Mouse (Mus musculus) Patski (cell line): ENCODE data around the gene Ces5a. TPM values are rescaled to one million over a fixed set of nuclear protein-coding genes. Genes with fewer than 3 reads are reported as not detected.

Experiments
- ATAC-seq: fragments of 100-300 bp; one replicate; pipeline ENCODE4 v1.8.0; 2021
- CTCF ChIA-PET: fragments of 350-600 bp; sonication (Branson Sonifier 250); formaldehyde crosslinking; loops from one replicate; lab custom pipeline; 2022; ENCODE audit warnings: inconsistent platforms; lab: Charles Lee
- POLR2A ChIA-PET: fragments of 350-600 bp; sonication (Branson Sonifier 250); formaldehyde crosslinking; loops from one replicate; lab custom pipeline; 2022; ENCODE audit warnings: antibody characterized with exemption, inconsistent platforms; lab: Charles Lee
- DNase-seq: peaks from one replicate; pipeline ENCODE4 v3.0.0-alpha.2; 2011; ENCODE audit warnings: low read depth, low spot score
- H3K27me3 ChIP-seq: fragments of 371-371 bp; one replicate; pipeline ENCODE4 v1.5.1; 2021
- CTCF ChIP-seq: fragments of 100-300 bp; IDR thresholded peaks from one replicate; pipeline ENCODE4 v1.5.1; 2021
- in situ Hi-C: fragments of 300-500 bp; cut with MboI; formaldehyde crosslinking; loops from 3 replicates; pipeline ENCODE4 v1.11.1; 2018; ENCODE audit warnings: low pct_unique_long_range_greater_than_20kb, mixed read lengths
- polyA plus RNA-seq: library from polyadenylated mRNA; unstranded; gene quantifications from one replicate; pipeline ENCODE4 v1.2.3, GENCODE M21; 2021

Ces5a gene
- polyA plus RNA-seq = not detected

DNA sequence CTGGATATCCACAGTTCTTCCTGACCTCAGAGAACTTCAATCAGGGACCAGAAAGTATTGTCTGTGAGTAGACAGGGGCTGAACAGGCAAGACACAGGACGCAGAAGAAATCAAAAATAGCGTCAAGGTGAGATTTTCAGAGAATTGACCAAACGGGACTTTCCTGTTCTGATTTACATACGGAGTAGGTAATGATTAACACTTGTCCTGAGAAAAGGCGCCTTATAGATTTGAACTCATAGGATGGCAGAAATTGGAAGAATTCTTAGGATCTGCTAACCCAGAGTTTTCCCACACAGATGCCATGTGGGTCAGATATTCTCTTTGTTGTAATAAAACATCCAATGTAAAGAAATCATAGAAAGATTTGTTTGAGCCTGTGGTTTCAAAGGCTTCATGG, at the start of gene Ces5a:
TSS of gene Ces5a (minus strand) at position 101 of the 400 bp plus-strand sequence.
- CTCF ChIA-PET = no interaction called here
- H3K27me3 ChIP-seq = no peaks in the 10 kb centered on the region
- POLR2A ChIA-PET = no interaction called here
- in situ Hi-C loops = no loop called here
- ATAC-seq = no peak
- no peak for TF ChIP-seq CTCF
- DNase-seq = no peak

GRCm38 (mm10) chr8:93572841-93573240, 37.2 kb upstream of the Ces5a start:
- peaks cover 21% of the 10 kb centered on the region for H3K27me3 ChIP-seq
- TF ChIP-seq CTCF = no peak
- ChIA-PET POLR2A (no interaction called here), CTCF (no interaction called here)
- in situ Hi-C loops = no loop called here
- ATAC-seq (no peak), DNase-seq (no peak)

GRCm38 (mm10) chr8:93572095-93572501, 36.5 kb upstream of the Ces5a start:
- H3K27me3 ChIP-seq = peaks cover 22% of the 10 kb centered on the region
- in situ Hi-C loops = no loop called here
- POLR2A ChIA-PET = no interaction called here
- ATAC-seq (no peak), DNase-seq (no peak)
- CTCF ChIA-PET = no interaction called here
- no peak for TF ChIP-seq CTCF

DNA sequence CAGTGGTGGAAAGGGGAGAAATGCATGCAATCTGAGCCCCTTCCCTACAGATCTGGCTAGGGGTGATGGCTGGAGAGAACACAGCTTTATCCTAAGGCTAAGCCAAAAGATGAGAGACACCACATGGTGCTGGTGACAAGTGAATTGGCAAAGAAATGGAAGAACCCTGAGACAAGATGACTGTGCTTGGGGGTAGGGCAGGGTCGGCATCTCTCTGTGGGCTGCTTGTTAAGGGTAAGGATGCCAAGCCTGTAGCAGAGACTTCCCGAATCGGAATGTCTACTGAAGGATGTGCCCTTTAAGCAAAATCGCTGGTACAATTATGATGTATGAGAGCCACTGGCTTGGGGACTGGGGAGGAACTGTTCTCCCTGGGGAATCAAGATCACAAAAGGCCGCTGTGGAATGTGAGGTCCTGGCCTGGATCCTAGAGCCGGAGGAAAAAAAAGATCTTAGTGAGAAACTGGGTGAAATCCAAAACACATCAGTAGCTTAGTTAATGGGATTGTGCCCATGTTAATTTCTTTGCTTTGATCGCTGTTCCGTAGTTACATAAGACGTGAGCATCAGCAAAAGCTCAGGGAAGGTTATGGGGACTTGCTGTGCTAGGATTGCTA, 35.8 kb upstream of the Ces5a start:
- ATAC-seq (no peak), DNase-seq (no peak)
- CTCF ChIA-PET = no interaction called here
- POLR2A ChIA-PET = no interaction called here
- H3K27me3 ChIP-seq = peaks cover 28% of the 10 kb centered on the region
- TF ChIP-seq CTCF = no peak
- in situ Hi-C loops = no loop called here

DNA sequence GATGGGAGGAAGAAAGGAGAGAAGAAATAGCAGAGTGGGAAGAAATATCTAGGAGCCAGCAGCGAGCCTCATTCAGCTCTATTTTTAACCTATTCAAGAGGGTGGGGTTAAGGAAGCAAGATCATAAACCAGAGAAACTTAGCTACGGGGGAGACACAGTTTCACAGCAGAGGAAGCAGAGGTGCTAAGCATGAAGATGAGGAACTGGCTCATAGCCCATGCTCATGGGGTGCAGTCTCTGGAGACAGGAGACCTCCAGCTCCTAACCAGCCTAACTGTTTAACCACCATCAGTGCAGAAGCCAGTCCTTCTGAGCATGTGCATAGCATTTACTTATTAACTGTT, 34.5 kb upstream of the Ces5a start:
- DNase-seq (no peak), ATAC-seq (no peak)
- in situ Hi-C loops = no loop called here
- POLR2A ChIA-PET = no interaction called here
- no peak for TF ChIP-seq CTCF
- peaks cover 28% of the 10 kb centered on the region for H3K27me3 ChIP-seq
- CTCF ChIA-PET = interaction anchor here (0.8 kb wide), 1 partner anchor 22 kb away, joined by 3 read pairs; no protein-coding TSS in a partner anchor

- no peak for TF ChIP-seq CTCF
- ATAC-seq (no peak), DNase-seq (no peak)
- peaks cover 28% of the 10 kb centered on the region for H3K27me3 ChIP-seq
- POLR2A ChIA-PET = no interaction called here
- in situ Hi-C loops = no loop called here
- CTCF ChIA-PET = interaction anchor here (0.8 kb wide), 1 partner anchor 23 kb away, joined by 3 read pairs; no protein-coding TSS in a partner anchor
These were observed 33.9 kb upstream of the Ces5a start for GRCm38 (mm10) chr8:93569311-93570185.

GRCm38 (mm10) chr8:93568666-93569065, 33.0 kb upstream of the Ces5a start:
- ChIA-PET CTCF (no interaction called here), POLR2A (no interaction called here)
- ATAC-seq (no peak), DNase-seq (no peak)
- no peak for TF ChIP-seq CTCF
- in situ Hi-C loops = no loop called here
- H3K27me3 ChIP-seq = peaks cover 25% of the 10 kb centered on the region

DNA sequence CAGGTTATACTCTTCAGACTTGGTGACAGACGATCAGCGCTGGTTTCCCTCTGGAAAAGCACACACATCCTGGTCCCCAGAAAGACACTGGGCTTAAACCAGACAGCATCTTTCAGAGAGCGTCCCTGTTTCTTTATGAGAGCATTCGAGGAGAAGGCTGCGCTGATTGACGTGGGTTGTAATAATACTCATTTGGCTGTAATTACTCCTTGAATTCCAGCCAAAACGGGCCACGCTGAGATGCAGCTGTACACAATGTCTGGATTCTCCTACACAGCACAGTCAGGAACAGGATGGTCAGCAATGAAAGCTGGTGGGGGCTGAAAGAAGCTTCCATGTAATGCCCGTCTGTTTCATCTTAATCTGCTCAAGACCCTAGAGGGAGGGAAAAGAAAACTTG, 31.5 kb upstream of the Ces5a start:
- no peak for DNase-seq
- TF ChIP-seq CTCF = no peak
- POLR2A ChIA-PET = no interaction called here
- no peak for ATAC-seq
- peaks cover 18% of the 10 kb centered on the region for H3K27me3 ChIP-seq
- in situ Hi-C loops = no loop called here
- CTCF ChIA-PET = no interaction called here

DNA sequence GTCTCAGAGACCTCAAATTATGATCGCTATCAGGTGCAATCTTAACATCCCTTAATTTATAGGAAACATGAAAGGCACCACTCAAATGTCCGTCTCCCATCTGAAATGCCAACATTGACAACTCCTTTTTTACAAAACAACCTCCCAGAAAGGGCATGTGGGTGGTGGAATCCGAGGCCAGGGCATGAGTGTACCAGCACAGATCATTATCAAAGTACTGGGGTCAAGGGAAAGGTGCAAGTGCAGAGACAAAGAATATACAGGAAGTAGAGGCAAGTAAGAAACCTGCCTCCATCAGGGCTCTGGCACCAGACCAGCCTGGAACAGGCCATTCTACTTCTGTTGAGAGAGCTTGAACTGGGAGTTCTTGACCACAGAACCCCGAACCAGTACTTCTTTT, 29.0 kb upstream of the Ces5a start:
- DNase-seq (no peak), ATAC-seq (no peak)
- POLR2A ChIA-PET = no interaction called here
- in situ Hi-C loops = no loop called here
- TF ChIP-seq CTCF = no peak
- peaks cover 29% of the 10 kb centered on the region for H3K27me3 ChIP-seq
- CTCF ChIA-PET = no interaction called here

DNA sequence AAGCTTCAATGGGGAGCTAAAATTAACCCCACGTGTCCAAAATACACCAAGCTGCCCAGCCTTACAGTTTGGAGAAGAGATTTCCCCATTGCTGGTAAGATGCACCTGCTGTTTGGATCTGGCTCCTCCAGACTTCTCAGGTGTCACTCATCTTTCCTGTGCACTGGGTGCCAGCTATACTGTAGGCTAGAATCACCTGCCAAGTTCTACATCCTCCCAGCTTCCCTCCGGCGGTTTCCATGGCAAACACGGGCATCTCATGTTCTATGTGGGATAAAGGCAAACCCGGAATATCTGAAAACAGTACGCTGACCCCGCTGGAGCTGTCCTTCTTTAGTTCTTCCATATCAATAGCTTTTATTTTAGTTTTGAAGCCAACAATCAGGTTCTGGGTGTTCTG, 27.9 kb upstream of the Ces5a start:
- ChIA-PET CTCF (no interaction called here), POLR2A (interaction anchor here (0.6 kb wide), 1 partner anchor 131 kb away, joined by 4 read pairs; no protein-coding TSS in a partner anchor)
- peaks cover 28% of the 10 kb centered on the region for H3K27me3 ChIP-seq
- ATAC-seq = no peak
- in situ Hi-C loops = no loop called here
- DNase-seq = no peak
- no peak for TF ChIP-seq CTCF

DNA sequence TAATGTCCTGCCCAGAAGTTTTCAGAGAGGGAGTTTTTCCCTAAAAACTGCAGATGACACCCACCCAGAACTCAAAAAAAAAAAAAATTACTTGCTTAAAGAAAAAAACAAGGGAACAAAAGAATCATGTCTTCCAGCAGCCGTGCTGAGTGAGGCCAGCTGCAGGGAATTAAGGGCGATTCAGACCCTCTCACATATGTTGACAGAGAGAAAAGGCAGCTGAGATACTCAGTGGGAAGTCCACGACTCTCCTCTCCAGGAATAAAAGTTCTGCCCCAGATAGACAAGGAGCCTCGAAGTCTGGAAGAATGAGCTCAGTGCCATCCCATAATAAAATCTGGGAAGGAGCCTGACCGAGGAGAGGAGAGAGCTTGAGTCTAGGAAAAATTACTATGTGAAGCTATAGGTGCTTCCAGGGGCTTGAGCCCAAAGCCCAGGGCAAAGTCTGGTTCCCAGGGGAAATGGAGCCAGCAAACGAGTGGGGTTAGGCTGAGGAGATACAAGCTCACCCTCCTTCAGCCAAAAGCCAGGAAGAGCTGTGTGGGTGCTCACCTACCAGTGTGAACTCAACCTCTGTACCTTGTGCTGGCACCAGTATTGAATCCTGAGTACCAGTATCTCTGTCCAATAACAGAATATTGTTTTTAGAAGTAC, 27.1 kb upstream of the Ces5a start:
- CTCF ChIA-PET = interaction anchor here (1.0 kb wide), 1 partner anchor 66 kb away, joined by 4 read pairs; no protein-coding TSS in a partner anchor
- TF ChIP-seq CTCF = no peak
- POLR2A ChIA-PET = interaction anchor here (0.6 kb wide), 2 partner anchors 61 to 132 kb away, joined by 3 to 4 read pairs; no protein-coding TSS in a partner anchor
- DNase-seq (no peak), ATAC-seq (no peak)
- peaks cover 22% of the 10 kb centered on the region for H3K27me3 ChIP-seq
- in situ Hi-C loops = no loop called here
